Mouse (Mus musculus) brain, embryonic 14.5 days (tissue): ENCODE results near the gene Igf1r.

Experiments used
- CTCF ChIP-seq: fragments of 200-500 bp; IDR thresholded peaks from 2 replicates; pipeline ENCODE4 v1.5.1; 2012; ENCODE audit warnings: inconsistent platforms, mild to moderate bottlenecking, moderate library complexity, borderline replicate concordance; ENCODE audit not compliant: insufficient read depth, insufficient read length; ENCODE audit errors: extremely low read depth
- POLR2A ChIP-seq: fragments of 200-500 bp; IDR thresholded peaks from 2 replicates; pipeline ENCODE4 v1.6.1; 2012; ENCODE audit warnings: mild to moderate bottlenecking, inconsistent platforms, borderline replicate concordance; ENCODE audit not compliant: poor library complexity, insufficient read depth, insufficient read length, severe bottlenecking; ENCODE audit errors: extremely low read depth

DNA sequence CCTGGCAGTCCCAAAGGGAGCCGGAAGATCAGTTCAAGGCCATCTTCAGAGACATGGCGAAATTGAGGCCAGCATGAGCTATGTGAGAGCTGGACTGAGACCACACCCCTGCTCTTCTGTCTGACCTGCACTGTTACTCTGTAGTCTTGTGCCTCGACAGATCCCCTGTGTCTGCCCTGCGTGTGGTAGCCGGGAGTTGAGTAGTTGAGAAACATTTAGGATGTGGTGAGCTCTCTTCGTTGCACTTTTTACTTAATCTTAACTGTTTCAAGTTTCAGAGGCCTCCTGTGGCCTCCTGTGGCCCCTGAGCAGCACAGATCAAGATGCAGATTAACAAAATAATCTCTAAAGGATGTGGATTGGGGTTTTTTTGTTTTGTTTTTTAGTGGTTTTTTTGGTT lies 181.1 kb downstream of the Igf1r start:
- TF ChIP-seq CTCF (no peak), POLR2A (no peak)
